Mouse (Mus musculus): Measurements from ENCODE around the gene Rab5b.
A peak's percentile ranks its signal among the peaks of the same experiment; 100 is the strongest.
"Not testable (repeated sequence)": the region's sequence is repeated elsewhere in the genome, so short reads cannot be mapped to it uniquely, and the experiment has no call there.

The Rab5b gene

DNA sequence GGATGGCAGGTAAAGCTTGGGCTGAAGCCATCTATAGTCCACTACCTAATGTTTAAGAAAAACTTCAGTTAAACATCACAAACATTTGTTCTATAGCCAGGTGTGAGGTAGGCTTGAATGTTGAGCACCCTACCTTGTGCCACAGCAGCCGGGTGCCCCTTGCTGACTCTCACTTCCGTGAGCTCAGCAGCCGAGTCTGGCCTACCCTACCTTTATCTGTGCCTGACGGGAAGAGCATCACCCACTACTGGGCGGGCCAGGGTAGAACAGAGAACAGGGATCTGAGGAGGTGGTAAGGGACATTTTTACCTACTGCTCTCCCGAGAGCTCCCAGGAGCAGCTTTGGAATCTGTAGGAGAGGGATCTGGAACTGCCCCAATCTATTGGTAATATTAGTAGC is 53.3 kb downstream of the Rab5b start:
- peak; percentile 66 for DNase-seq (ENCODE audit: low read depth)

DNA sequence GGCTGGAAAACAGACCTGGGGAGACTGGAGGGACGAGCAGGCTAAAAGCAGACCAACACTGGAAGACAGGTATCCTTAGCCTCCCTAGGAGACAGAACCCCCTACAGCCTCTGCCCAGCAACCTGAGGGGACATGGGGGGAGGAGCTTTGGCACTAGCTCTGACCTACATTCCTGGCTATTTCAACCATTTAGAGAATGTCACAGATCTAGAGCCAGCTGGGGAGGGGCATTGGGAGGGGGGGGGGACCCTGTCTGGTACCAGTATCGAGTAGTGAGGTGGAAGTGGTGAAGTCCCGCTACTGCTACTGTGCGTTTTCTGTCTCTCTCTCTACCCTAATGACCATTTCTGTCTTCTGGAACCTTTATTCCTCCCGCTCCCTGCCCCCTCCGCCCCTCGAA is 54.2 kb downstream of the Rab5b start:
- peak; percentile 43 for DNase-seq (ENCODE audit: low read depth)

DNA sequence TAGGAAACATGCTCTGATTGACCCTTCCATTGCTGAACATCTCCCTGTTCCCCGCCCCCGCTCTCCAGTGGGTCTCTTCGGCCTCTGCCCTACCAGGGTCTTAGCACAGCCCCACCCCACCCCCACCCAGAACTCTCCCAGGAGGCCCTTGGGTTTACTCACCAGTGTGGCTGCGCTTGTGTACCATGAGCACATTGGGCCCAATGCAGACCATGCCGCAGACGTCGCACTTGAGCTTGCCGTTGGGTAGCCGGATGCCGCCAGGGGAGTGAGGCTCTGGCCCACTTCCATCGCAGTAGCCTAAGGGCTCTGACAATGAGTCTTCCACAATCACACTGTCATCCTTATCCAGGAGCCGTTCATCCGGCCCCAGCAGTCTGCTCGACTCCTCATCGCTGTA is 55.2 kb downstream of the Rab5b start:
- DNase-seq (ENCODE audit: low read depth), result no peak

DNA sequence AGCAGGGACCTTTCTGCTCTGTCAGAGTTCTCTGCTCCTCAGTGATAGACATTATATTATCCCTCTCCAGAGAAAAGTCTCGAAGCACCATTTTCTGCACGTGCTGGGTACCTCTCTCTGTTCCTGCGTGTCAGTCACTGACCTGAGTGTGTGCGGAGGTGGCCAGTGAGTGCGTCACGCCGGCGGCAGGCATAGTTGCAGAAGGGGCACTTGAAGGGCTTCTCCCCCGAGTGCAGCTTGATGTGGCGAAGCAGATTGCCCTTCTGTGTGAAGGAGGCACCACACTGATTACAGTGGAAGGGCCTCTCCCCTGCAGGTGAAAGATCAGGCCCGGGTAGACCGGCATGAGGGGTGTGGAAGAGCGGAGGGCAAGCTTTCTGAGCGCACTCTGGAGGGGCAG is 56.1 kb downstream of the Rab5b start:
- DNase-seq (ENCODE audit: low read depth), result no peak

DNA sequence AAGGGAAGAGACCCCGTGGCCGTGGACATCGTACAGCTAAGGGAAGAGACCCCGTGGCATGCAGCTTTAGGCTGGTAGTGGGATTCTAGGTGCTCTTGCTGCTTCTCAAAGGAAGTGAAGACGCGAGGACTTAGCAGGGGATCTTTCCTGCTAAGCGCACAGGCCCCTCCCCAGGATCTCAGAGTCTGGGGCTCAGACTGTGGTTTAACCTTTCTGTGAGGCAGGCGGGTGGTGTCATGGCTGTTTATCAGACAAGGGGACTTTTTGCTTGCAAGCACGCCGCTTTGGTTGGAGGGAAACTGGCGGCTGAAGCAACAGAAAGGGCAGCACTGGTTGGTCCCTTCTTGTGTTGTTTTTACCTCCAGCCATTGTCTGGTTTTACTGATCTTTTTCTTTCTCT is 59.1 kb downstream of the Rab5b start:
- peak; percentile 95 for DNase-seq (ENCODE audit: low read depth)

DNA sequence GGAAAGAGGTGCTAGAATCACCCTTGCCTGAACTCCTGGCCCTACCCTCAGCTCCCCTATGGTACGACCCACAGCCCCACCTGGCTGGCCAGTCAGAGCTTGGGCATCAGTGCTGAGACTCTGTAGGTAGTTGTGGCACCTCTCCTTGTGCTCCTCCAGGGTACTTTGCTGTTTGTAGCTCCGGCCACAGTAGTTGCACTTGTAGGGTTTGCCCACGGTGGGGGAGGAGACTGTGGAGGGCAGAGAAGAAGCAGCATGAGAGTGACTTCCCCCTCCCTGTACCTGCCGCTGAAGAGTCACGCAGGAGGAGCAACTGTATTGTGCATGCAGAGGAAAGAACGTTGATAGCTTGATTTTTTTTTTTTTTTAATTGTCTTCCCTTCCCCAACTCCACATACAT is 59.5 kb downstream of the Rab5b start:
- DNase-seq (ENCODE audit: low read depth), result peak; percentile 80

DNA sequence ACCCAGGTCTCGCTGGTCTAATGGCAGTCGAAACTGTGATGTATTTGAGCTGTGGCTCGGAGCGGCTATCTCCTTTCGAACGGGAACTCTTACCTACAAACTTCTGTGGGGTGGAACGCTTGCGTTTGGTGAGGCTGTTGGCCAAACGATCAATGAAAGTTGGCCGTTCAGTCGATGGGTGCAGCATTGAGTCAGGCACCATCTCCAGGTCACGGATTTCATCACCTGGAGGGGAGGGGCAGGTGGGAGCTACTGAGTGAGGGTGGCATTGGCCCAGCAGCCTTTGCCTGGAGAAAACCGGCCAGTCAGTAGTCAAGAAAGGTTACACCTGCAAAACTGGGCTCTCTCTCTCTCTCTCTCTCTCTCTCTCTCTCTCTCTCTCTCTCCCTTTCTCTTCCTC is 60.4 kb downstream of the Rab5b start:
- DNase-seq (ENCODE audit: low read depth), result no peak

DNA sequence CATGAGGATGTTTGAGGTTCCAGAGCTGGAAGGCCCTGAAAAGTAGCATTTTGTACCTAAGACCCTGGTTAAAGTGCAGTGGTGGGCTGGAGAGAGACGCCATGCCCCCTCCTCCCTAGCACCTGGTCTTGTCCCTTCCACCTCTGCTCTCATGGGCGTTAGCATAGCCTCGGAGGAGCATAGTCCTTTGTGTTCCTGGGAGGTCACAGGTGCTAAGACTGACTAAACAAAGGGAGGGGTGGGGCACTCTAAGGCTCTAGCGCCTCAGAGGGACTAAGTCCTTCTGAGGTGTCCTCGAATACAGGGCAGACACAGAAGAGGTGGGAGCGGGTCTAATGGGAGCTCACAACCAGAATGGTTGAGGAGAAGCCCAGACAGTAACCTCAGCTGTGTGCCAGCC is 64.5 kb downstream of the Rab5b start:
- DNase-seq (ENCODE audit: low read depth), result no peak

DNA sequence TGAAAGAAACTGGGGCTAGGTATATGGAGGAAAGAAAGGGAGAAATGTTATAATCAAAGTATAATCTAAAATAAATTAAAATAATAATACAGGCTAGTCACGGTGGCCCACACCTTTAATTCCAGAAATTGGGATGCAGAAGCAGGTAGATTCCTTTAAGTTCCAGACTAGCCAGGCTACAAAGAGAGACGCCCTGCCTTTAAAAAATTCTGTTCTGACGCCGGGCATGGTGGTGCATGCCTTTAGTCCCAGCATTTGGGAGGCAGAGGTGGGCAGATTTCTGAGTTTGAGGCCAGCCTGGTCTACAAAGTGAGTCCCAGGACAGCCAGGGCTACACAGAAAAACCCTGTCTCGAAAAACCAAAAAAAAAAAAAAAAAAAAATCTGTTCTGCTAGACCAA is 65.8 kb downstream of the Rab5b start:
- DNase-seq (ENCODE audit: low read depth), result not testable (repeated sequence)

DNA sequence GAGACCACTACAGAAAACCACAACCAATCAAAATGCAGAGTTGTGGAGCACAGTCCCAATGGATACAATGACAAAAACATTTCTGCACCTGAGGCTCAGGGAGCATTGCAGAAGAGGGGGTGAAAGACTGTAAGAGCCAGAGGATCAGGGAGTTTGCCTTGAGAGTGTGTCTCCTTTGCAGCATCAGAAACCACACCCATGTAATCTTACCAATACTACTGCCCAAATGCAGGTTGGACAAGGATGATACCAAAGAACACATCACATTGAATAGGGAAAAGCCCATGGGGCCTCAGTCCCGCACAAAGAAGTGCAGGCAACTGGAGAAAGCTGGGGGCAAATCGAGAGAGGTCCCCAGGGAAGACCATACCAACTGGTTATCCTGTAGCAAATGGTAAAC is 66.3 kb downstream of the Rab5b start:
- DNase-seq (ENCODE audit: low read depth), result no peak

DNA sequence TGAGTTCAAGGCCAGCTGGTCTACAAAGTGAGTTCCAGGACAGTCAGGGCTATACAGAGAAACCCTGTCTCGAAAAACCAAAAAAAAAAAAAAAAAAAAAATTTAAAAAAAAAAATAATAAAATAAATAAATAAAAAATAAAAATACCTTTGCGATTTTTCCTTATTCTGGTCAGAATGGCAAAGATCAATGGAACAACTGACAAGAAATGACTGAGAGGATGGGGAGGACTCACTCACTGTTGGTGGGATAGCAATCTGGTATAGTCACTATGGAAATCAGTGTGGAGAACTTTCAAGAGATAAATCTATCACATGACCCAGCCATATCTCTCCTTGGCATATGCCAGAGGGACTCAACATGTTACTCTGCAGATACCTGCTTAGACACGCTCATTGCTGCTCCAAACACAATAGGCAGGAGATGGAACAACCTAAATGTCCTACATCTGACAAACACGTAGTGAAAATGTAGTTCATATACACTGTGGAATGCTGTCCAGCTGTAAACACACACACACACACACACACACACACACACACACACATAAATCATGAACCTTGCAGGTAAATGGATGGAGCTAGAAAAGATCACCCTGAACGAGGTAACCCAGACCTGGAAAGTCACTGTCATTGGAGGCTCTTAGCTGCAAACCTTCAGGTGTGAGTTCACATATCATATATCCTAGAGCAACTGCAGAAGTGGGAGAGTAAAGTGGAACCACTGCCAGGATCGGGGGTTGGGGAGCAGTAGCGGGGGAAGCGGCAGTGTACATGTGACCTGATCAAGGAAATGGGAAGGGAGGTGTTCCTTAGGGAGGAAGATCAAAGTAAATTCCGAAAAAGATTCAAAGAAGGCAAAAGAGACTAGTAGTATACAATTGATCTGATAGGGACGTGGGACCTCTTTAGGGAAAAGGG is 68.4 kb downstream of the Rab5b start:
- no peak for DNase-seq (ENCODE audit: low read depth)

Data from induced T-regulatory cell, adult 2 months (primary cell).